Mouse (Mus musculus) heart, adult 2 months (tissue): ENCODE measurements around the gene Gm572.
A peak's percentile ranks its signal among the peaks of the same experiment; 100 is the strongest.

Source experiments
- CTCF ChIP-seq: fragments of 200-600 bp; IDR thresholded peaks from 2 replicates; pipeline ENCODE4 v1.8.1; 2022; ENCODE audit warnings: antibody characterized with exemption, mild to moderate bottlenecking, moderate library complexity
- EP300 ChIP-seq: fragments of 200-500 bp; IDR thresholded peaks from 2 replicates; pipeline ENCODE4 v1.6.1; 2011; ENCODE audit warnings: low read depth, low read length, control low read depth; ENCODE audit not compliant: insufficient read depth
- POLR2A ChIP-seq: fragments of 200-500 bp; IDR thresholded peaks from 2 replicates; pipeline ENCODE4 v1.6.1; 2011; ENCODE audit warnings: mild to moderate bottlenecking, low read depth, low read length, control low read depth; ENCODE audit not compliant: insufficient read depth

- no peak for TF ChIP-seq CTCF
- TF ChIP-seq POLR2A = peak; percentile 18; the same call in 1 of the 2 replicates
- TF ChIP-seq EP300 = 0 out of 2 replicates have a peak, but pooled peaks have one; percentile 38
Observed at GRCm38 (mm10) chr4:148676188-148676960, 33.3 kb downstream of the Gm572 start.
